7 mouse cellular contexts compared by ENCODE assay signal in the genomic region with DNA sequence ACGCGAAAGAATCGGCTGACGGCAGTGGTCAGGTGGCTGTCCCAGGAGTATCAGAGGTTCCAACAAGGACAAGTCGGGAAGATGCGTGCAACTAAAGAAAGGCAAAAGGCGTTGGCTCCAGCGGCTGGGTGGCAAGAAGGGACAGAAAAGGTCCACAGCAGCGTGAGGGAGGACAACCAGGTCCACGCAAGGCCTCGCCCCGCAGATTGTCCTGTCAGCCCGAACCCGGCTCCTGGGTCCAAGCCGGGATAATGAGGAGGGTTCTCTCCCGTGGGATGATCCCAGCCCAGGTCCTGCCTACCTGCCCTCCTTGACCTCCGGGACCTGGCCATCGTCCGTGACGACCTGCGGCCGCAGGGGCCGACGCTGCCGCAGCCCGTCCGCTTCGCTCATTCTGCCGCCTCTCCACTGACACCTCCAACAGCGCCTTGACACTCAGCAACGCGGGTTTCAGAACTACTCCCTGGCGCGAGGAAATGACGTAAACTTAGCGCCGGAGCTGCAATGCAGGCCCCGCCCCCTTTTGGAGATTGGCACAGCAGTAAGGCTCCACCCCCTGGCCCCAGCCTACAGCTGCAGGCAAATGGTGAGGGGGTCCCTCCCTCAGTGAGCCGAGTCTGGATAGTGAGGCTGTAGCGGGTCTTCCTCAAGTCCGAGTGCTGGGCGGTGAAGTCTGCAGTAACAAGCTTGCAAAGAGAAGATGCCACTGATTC. TPM values are rescaled to one million over a fixed set of nuclear protein-coding genes. Genes with fewer than 3 reads are reported as not detected.
DNase-seq lines count a peak whose midpoint lies in the region; ATAC-seq lines count a peak whose summit lies in the region.

A gene (minus strand): TSS at position 481 of the 713 bp plus-strand sequence.

- no peaks in the 10 kb centered on the region for H3K9me3 ChIP-seq in intestine, embryonic 15.5 days
- H3K9me3 ChIP-seq in midbrain, embryonic 10.5 days (replicated peaks) = no peaks in the 10 kb centered on the region

- H3K9ac ChIP-seq in intestine, embryonic 15.5 days = peak within 1 kb of the TSS; percentile 74

- intact Hi-C loops in gastrocnemius, postnatal 36 days (cut with DNase I) = loop anchor here (1.0 to 10.0 kb wide), 3 partner anchors 67 to 297 kb away; a partner anchor contains a TSS
- intact Hi-C loops in left cerebral cortex, postnatal 25 days (cut with DNase I) = loop anchor here (1.0 to 5.0 kb wide), 3 partner anchors 141 to 299 kb away; a partner anchor contains a TSS

- peak within 1 kb of the TSS; percentile 79 for H3K4me2 ChIP-seq in intestine, embryonic 15.5 days (replicated peaks)

- H3K4me3 ChIP-seq in intestine, embryonic 15.5 days (replicated peaks) = peak within 1 kb of the TSS; percentile 93
- H3K4me3 ChIP-seq in midbrain, embryonic 10.5 days = peak within 1 kb of the TSS; percentile 90

- peak; percentile 97 for ATAC-seq in intestine, embryonic 15.5 days

- peak; percentile 96 to 97 for DNase-seq in adrenal gland, adult 18-20 months (ENCODE audit: low spot score in 2 of 2)
- DNase-seq in embryo, embryonic 11 days = peak; percentile 99
- DNase-seq in gastrocnemius, postnatal 36 days = peak; percentile 93
- DNase-seq in left cerebral cortex, postnatal 25 days (ENCODE audit: low spot score in 2 of 2) = peak; percentile 98
- DNase-seq in midbrain, embryonic 10.5 days (ENCODE audit: low spot score) = peak; percentile 95
- DNase-seq in right cerebral cortex, postnatal 4 days = peak; percentile 97

- 0 out of 2 replicates have a peak, but pooled peaks cover 8% of the 10 kb centered on the region for H3K4me1 ChIP-seq in intestine, embryonic 15.5 days (replicated peaks)
- H3K4me1 ChIP-seq in midbrain, embryonic 10.5 days = peaks cover 14% of the 10 kb centered on the region

- under 1% methylated on average over 42 of the region's 42 CpGs for WGBS in intestine, embryonic 15.5 days
- WGBS in midbrain, embryonic 10.5 days = under 1% methylated on average over 42 of the region's 42 CpGs

- no peaks in the 10 kb centered on the region for H3K27me3 ChIP-seq in intestine, embryonic 15.5 days (replicated peaks)
- no peaks in the 10 kb centered on the region for H3K27me3 ChIP-seq in midbrain, embryonic 10.5 days (ENCODE audit: low read depth, poor library complexity, severe bottlenecking)

- no peaks in the 10 kb centered on the region for H3K36me3 ChIP-seq in intestine, embryonic 15.5 days
- no peaks in the 10 kb centered on the region for H3K36me3 ChIP-seq in midbrain, embryonic 10.5 days

- peak within 1 kb of the TSS; percentile 27; the same call in 1 of the 2 replicates for H3K27ac ChIP-seq in intestine, embryonic 15.5 days
- peak within 1 kb of the TSS; percentile 74 for H3K27ac ChIP-seq in midbrain, embryonic 10.5 days (replicated peaks)

RNA-seq across cellular contexts. Expression of the gene that starts here (rescaled TPM):
- 100 to 1,000 TPM; 122 to 153 TPM for total RNA-seq in adrenal gland, adult 18-20 months (2021)
- total RNA-seq in gastrocnemius, postnatal 36 days (2021) = 10 to 100 TPM; 16.0 to 19.3 TPM
- 36.3 and 38.7 TPM in 2 replicates for polyA plus RNA-seq in intestine, embryonic 15.5 days (2015; fragmentation: Nextera tagmentation; extraction: Ambion mirVana)
- total RNA-seq in left cerebral cortex, postnatal 25 days (2021) = 10 to 100 TPM; 54.3 to 57.0 TPM
- 35.6 and 38.6 TPM in 2 replicates for polyA plus RNA-seq in midbrain, embryonic 10.5 days (2016; fragmentation: Nextera tagmentation; extraction: Ambion mirVana)

Comparison
In these comparisons a context has a peak if more than half of its experiments do, and no peak if none do; other contexts are left out.
1. Peak in every context shown above with its lines: DNase-seq, ATAC-seq, H3K4me3 ChIP-seq and H3K27ac ChIP-seq.